Mouse (Mus musculus) CH12.LX (cell line): ENCODE data around the gene Uqcrc1.

Experiments
- CTCF ChIP-seq, 2 experiments: IDR thresholded peaks in 1 of 2; conservative IDR thresholded peaks in 1 of 2; 2 replicates each; pipeline ENCODE4 v1.5.1; 2011 to 2012; ENCODE audit warnings: low read depth in 2 of 2, low read length in 2 of 2, improper control_type of control experiment in 1 of 2, inconsistent platforms in 1 of 2, mild to moderate bottlenecking in 1 of 2, moderate library complexity in 1 of 2
- E2F4 ChIP-seq: IDR thresholded peaks from 2 replicates; pipeline ENCODE4 v1.6.1; 2011; ENCODE audit warnings: low read depth, low read length, improper control_type of control experiment; ENCODE audit not compliant: insufficient replicate concordance
- ELF1 ChIP-seq: IDR thresholded peaks from 2 replicates; pipeline ENCODE4 v1.6.1; 2014; ENCODE audit warnings: low read depth, mild to moderate bottlenecking, inconsistent platforms, low read length, improper control_type of control experiment
- EP300 ChIP-seq: IDR thresholded peaks from 2 replicates; pipeline ENCODE4 v1.6.1; 2011; ENCODE audit warnings: low read length, improper control_type of control experiment
- JUN ChIP-seq: IDR thresholded peaks from 2 replicates; pipeline ENCODE4 v1.6.1; 2011; ENCODE audit warnings: low read depth, mild to moderate bottlenecking, low read length, improper control_type of control experiment, moderate library complexity; ENCODE audit not compliant: insufficient read depth
- MEF2A ChIP-seq: IDR thresholded peaks from 2 replicates; pipeline ENCODE4 v1.6.1; 2014; ENCODE audit warnings: low read depth, mild to moderate bottlenecking, inconsistent platforms, low read length, improper control_type of control experiment, borderline replicate concordance
- NELFE ChIP-seq: IDR thresholded peaks from 2 replicates; pipeline ENCODE4 v1.6.1; 2011; ENCODE audit warnings: low read depth, low read length, improper control_type of control experiment
- POLR2A ChIP-seq: IDR thresholded peaks from 2 replicates; pipeline ENCODE4 v1.6.1; 2011; ENCODE audit warnings: low read depth, mild to moderate bottlenecking, improper control_type of control experiment, low read length
- RAD21 ChIP-seq: IDR thresholded peaks from 2 replicates; pipeline ENCODE4 v1.6.1; 2011; ENCODE audit warnings: low read depth, mild to moderate bottlenecking, low read length, improper control_type of control experiment, moderate library complexity
- USF2 ChIP-seq: conservative IDR thresholded peaks from 2 replicates; pipeline ENCODE4 v1.6.1; 2011; ENCODE audit warnings: low read depth, low read length, improper control_type of control experiment
- ZKSCAN1 ChIP-seq: IDR thresholded peaks from 2 replicates; pipeline ENCODE4 v1.6.1; 2012; ENCODE audit warnings: low read depth, inconsistent platforms, low read length, improper control_type of control experiment, borderline replicate concordance
- ZNF384 ChIP-seq: IDR thresholded peaks from 2 replicates; pipeline ENCODE4 v1.6.1; 2012; ENCODE audit warnings: low read depth, low read length, improper control_type of control experiment, inconsistent platforms

- TF ChIP-seq ELF1 = no peak
- no peak for TF ChIP-seq RAD21
- TF ChIP-seq CTCF (conservative IDR thresholded peaks at IDR 0.05 in 1 of 2, IDR thresholded peaks at IDR 0.05 in 1 of 2; ENCODE audit: low read depth in 2 of 2, low read length in 2 of 2) = no peak
- no peak for TF ChIP-seq JUN
- no peak for TF ChIP-seq NELFE
- TF ChIP-seq POLR2A = no peak
- TF ChIP-seq USF2 = no peak
- no peak for TF ChIP-seq E2F4
- no peak for TF ChIP-seq ZNF384
- TF ChIP-seq EP300 = no peak
- no peak for TF ChIP-seq MEF2A
- TF ChIP-seq ZKSCAN1 = no peak
These were observed 8.7 kb downstream of the Uqcrc1 start for GRCm38 (mm10) chr9:108945111-108945510.
